Mouse (Mus musculus): Measurements from ENCODE around the gene Lrrc52.

The Lrrc52 gene

GRCm38 (mm10) chr1:167436186-167436975 is 30.2 kb downstream of the Lrrc52 start:
- no peak for DNase-seq

GRCm38 (mm10) chr1:167434931-167435330 is 31.6 kb downstream of the Lrrc52 start:
- no peak for DNase-seq

DNA sequence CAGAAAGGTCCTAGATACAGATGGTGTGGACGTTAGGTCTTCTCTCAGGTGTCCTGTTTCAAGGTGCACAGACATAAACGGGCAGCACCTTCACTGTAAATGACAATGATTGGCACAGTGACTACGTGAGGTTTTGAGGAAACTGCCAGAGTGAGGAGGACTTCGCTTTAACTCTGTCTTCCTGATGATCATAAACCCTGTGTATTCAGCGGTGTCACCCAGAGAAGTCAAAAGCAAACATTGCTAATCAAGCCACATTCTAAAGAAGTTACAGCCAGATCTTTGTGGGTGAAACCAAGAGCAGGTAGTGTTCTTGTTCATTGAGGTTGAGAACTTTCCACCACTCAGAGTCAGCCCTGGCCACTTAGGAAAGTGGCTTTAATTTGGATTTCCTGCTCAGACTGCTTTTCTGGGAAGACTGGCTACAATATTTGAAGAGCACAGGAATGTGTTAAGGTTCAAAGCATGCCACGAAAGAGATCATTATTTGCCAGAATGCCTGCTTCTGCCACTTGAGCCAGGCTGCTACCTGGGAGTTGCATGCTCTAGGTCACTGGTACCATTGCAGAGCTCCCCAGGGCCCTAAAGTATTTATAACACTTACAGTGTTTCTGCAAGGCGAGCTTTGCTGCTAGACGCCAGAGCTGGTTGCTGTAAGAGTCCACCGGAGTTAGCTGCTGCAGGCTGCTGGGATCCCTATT is 35.5 kb downstream of the Lrrc52 start:
- no peak for DNase-seq

- DNase-seq: no peak
These were observed 39.9 kb downstream of the Lrrc52 start for GRCm38 (mm10) chr1:167426681-167427080.

- DNase-seq: no peak
These were observed 41.0 kb downstream of the Lrrc52 start for GRCm38 (mm10) chr1:167425572-167425971.

DNA sequence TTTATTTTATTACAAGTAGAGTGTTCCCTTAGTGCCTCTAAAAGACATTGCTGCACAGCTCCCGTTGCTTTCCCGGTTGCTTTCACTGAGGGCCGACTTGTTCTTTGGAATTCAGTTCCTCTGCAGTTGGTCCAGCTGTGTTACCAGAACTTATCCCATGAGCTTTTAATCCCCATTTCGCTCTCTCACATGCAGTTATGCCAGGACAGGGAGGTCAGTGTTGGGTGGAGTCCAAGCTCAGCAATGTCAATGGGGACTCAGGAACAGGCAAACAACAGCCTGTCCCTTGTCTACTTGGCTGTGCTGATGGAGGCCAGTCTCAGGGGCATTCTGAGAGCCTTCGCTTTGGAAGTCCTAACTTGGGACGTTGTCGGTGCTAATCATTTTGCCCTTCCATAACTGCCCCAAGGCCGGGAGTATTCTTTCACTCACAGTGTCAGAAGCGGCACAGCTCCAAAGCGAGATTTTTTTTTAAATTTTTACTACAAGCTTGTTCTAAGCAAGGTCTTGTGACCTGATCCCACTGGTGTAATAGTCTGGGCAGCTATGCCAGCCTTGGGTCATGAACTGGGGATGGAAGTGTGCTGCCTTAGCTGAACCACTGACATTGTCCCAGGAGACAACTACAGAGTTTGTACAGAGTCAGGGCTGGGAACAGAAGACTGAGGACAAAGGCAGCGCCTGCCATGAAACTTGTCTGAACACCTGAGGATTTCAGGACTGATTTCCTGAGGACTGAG is 43.9 kb downstream of the Lrrc52 start:
- DNase-seq: no peak

- DNase-seq: peak; percentile 79
These were observed 51.7 kb downstream of the Lrrc52 start for GRCm38 (mm10) chr1:167414846-167415245.

- no peak for DNase-seq
These were observed 54.4 kb downstream of the Lrrc52 start for GRCm38 (mm10) chr1:167411991-167412715.

- DNase-seq: no peak
These were observed 57.0 kb downstream of the Lrrc52 start for GRCm38 (mm10) chr1:167409601-167410000.

DNA sequence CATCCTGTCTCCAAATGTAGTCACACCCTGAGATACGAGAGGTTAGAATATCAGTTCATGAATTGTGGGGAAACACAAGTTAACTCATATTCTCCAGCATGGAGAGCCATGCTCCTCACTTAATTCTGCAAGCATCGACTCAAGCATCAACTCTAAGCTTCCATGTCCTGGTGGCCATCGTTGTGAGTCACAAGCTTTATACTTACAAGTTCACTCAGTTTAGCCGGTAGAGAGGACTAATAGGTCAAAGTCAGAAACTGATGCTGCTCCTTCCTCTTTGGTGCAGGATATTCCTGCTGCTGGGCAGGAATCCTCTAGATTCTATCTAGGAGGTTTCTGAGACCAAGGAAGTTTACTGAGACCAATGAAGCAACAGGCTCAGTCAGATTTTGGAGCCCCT is 61.3 kb downstream of the Lrrc52 start:
- DNase-seq: no peak
